Mouse (Mus musculus): ENCODE measurements at regions not wholly inside any gene's neighbourhood (a gene's known extent, or its start where the extent isn't known, plus 50 kb on each side); places are given as distances from the start of the nearest gene placed in this dataset.
"Not testable (repeated sequence)": the region's sequence is repeated elsewhere in the genome, so short reads cannot be mapped to it uniquely, and the experiment has no call there.

- Histone ChIP-seq H3K4me1 (ENCODE audit: insufficient read depth) (no peaks in the 10 kb centered on the region), H3K9ac (replicated peaks) (no peak overlapping the region), H3K36me3 (replicated peaks; ENCODE audit: insufficient read depth, low read length) (no peaks in the 10 kb centered on the region), H3K4me2 (ENCODE audit: low read depth, low read length) (no peak overlapping the region), H3K9me3 (ENCODE audit: low read length) (no peaks in the 10 kb centered on the region), H3K4me3 (ENCODE audit: low read depth, low read length) (no peak overlapping the region), H3K27me3 (ENCODE audit: insufficient read depth, low read length) (no peaks in the 10 kb centered on the region), H3K27ac (ENCODE audit: low read depth) (no peak overlapping the region)
- ATAC-seq (no peak), DNase-seq (no peak)
- no peak for TF ChIP-seq CTCF (IDR thresholded peaks at IDR 0.05; ENCODE audit: low read depth)
- no peak for TF ChIP-seq EP300 (IDR thresholded peaks at IDR 0.05; ENCODE audit: low read depth)
- 79% methylated on average over 1 of the region's 1 CpGs for WGBS (ENCODE audit: insufficient replicate concordance)
Observed at GRCm38 (mm10) chr4:89753484-89753883, 74.2 kb downstream of the Dmrta1 start.

GRCm38 (mm10) chr4:89776269-89776668 lies 97.0 kb downstream of the Dmrta1 start:
- WGBS (ENCODE audit: insufficient replicate concordance) = 53% methylated on average over 10 of the region's 10 CpGs
- H3K9ac ChIP-seq (replicated peaks) = no peak overlapping the region

GRCm38 (mm10) chr4:89781487-89781886 lies 102.3 kb downstream of the Dmrta1 start:
- H3K27me3 ChIP-seq (ENCODE audit: insufficient read depth, low read length) = no peaks in the 10 kb centered on the region
- no peaks in the 10 kb centered on the region for H3K4me1 ChIP-seq (ENCODE audit: insufficient read depth)
- no peak for DNase-seq
- H3K9me3 ChIP-seq (ENCODE audit: low read length) = no peaks in the 10 kb centered on the region; the same call in 1 of the 2 replicates
- H3K36me3 ChIP-seq (replicated peaks; ENCODE audit: insufficient read depth, low read length) = no peaks in the 10 kb centered on the region
- no peak for ATAC-seq
- no peak overlapping the region for H3K4me3 ChIP-seq (ENCODE audit: low read depth, low read length)
- no peak for TF ChIP-seq CTCF (IDR thresholded peaks at IDR 0.05; ENCODE audit: low read depth)
- TF ChIP-seq EP300 (IDR thresholded peaks at IDR 0.05; ENCODE audit: low read depth) = no peak
- no peak overlapping the region for H3K27ac ChIP-seq (ENCODE audit: low read depth)
- 72% methylated on average over 1 of the region's 1 CpGs for whole genome bisulfite sequencing (ENCODE audit: insufficient replicate concordance)
- no peak overlapping the region for H3K9ac ChIP-seq (replicated peaks)
- H3K4me2 ChIP-seq (ENCODE audit: low read depth, low read length) = no peak overlapping the region

More at GRCm38 (mm10) chr4:89776269-89776668, 97.0 kb downstream of the Dmrta1 start:
- Histone ChIP-seq H3K36me3 (replicated peaks; ENCODE audit: insufficient read depth, low read length) (no peaks in the 10 kb centered on the region), H3K27me3 (ENCODE audit: insufficient read depth, low read length) (no peaks in the 10 kb centered on the region), H3K27ac (ENCODE audit: low read depth) (no peak overlapping the region), H3K4me2 (ENCODE audit: low read depth, low read length) (no peak overlapping the region), H3K9me3 (ENCODE audit: low read length) (no peaks in the 10 kb centered on the region; the same call in 1 of the 2 replicates), H3K4me3 (ENCODE audit: low read depth, low read length) (no peak overlapping the region), H3K4me1 (ENCODE audit: insufficient read depth) (no peaks in the 10 kb centered on the region)
- ATAC-seq = no peak
- DNase-seq = no peak
- TF ChIP-seq CTCF (IDR thresholded peaks at IDR 0.05; ENCODE audit: low read depth) = no peak
- no peak for TF ChIP-seq EP300 (IDR thresholded peaks at IDR 0.05; ENCODE audit: low read depth)

- no peak overlapping the region for H3K27ac ChIP-seq (ENCODE audit: low read depth)
- TF ChIP-seq EP300 (IDR thresholded peaks at IDR 0.05; ENCODE audit: low read depth) (no peak), CTCF (IDR thresholded peaks at IDR 0.05; ENCODE audit: low read depth) (no peak)
- H3K4me3 ChIP-seq (ENCODE audit: low read depth, low read length) = no peak overlapping the region
- H3K9ac ChIP-seq (replicated peaks) = no peak overlapping the region
- H3K27me3 ChIP-seq (ENCODE audit: insufficient read depth, low read length) = no peaks in the 10 kb centered on the region
- H3K4me1 ChIP-seq (ENCODE audit: insufficient read depth) = no peaks in the 10 kb centered on the region
- H3K36me3 ChIP-seq (replicated peaks; ENCODE audit: insufficient read depth, low read length) = no peaks in the 10 kb centered on the region
- H3K9me3 ChIP-seq (ENCODE audit: low read length) = no peaks in the 10 kb centered on the region
- DNase-seq (no peak), ATAC-seq (no peak)
- WGBS (ENCODE audit: insufficient replicate concordance) = 90% methylated on average over 7 of the region's 7 CpGs
- H3K4me2 ChIP-seq (ENCODE audit: low read depth, low read length) = no peak overlapping the region
Observed at GRCm38 (mm10) chr4:89816823-89817222, 137.6 kb downstream of the Dmrta1 start.

GRCm38 (mm10) chr4:89834552-89835206 lies 155.4 kb downstream of the Dmrta1 start:
- DNase-seq (no peak), ATAC-seq (no peak)
- TF ChIP-seq CTCF (IDR thresholded peaks at IDR 0.05; ENCODE audit: low read depth) (no peak), EP300 (IDR thresholded peaks at IDR 0.05; ENCODE audit: low read depth) (no peak)
- Histone ChIP-seq H3K27me3 (ENCODE audit: insufficient read depth, low read length) (no peaks in the 10 kb centered on the region), H3K27ac (ENCODE audit: low read depth) (no peak overlapping the region), H3K4me3 (ENCODE audit: low read depth, low read length) (no peak overlapping the region), H3K36me3 (replicated peaks; ENCODE audit: insufficient read depth, low read length) (no peaks in the 10 kb centered on the region), H3K9me3 (ENCODE audit: low read length) (no peaks in the 10 kb centered on the region; the same call in 1 of the 2 replicates), H3K9ac (replicated peaks) (no peak overlapping the region), H3K4me2 (ENCODE audit: low read depth, low read length) (no peak overlapping the region), H3K4me1 (ENCODE audit: insufficient read depth) (no peaks in the 10 kb centered on the region)
- 65% methylated on average over 6 of the region's 6 CpGs for WGBS (ENCODE audit: insufficient replicate concordance)

GRCm38 (mm10) chr4:89875375-89876055 lies 196.3 kb downstream of the Dmrta1 start:
- H3K4me2 ChIP-seq (ENCODE audit: low read depth, low read length); H3K27ac ChIP-seq (ENCODE audit: low read depth); H3K27me3 ChIP-seq (ENCODE audit: insufficient read depth, low read length); H3K4me1 ChIP-seq (ENCODE audit: insufficient read depth); H3K4me3 ChIP-seq (ENCODE audit: low read depth, low read length); H3K9me3 ChIP-seq (ENCODE audit: low read length); H3K9ac ChIP-seq (replicated peaks); H3K36me3 ChIP-seq (replicated peaks; ENCODE audit: insufficient read depth, low read length): not testable (repeated sequence)
- peak; percentile 72 for ATAC-seq
- peak; percentile 12 for DNase-seq
- 33% methylated on average over 6 of the region's 15 CpGs for WGBS (ENCODE audit: insufficient replicate concordance)

GRCm38 (mm10) chr4:89876131-89876530 lies 196.9 kb downstream of the Dmrta1 start:
- not testable (repeated sequence) for H3K36me3 ChIP-seq (replicated peaks; ENCODE audit: insufficient read depth, low read length); H3K27me3 ChIP-seq (ENCODE audit: insufficient read depth, low read length); DNase-seq; H3K9me3 ChIP-seq (ENCODE audit: low read length); H3K27ac ChIP-seq (ENCODE audit: low read depth); H3K4me3 ChIP-seq (ENCODE audit: low read depth, low read length); H3K4me1 ChIP-seq (ENCODE audit: insufficient read depth); ATAC-seq; H3K9ac ChIP-seq (replicated peaks)
- H3K4me2 ChIP-seq (ENCODE audit: low read depth, low read length) = peak overlapping the region; percentile 45
- 15% methylated on average over 7 of the region's 14 CpGs for WGBS (ENCODE audit: insufficient replicate concordance)
